Mouse (Mus musculus) adrenal gland, postnatal 10 days (tissue): ENCODE measurements around the gene Npepps. TPM values are rescaled to one million over a fixed set of nuclear protein-coding genes. Genes with fewer than 3 reads are reported as not detected.
A peak's percentile ranks its signal among the peaks of the same experiment; 100 is the strongest.

ENCODE experiments used
- DNase-seq: peaks from one replicate; pipeline ENCODE4 v3.0.0; 2021; ENCODE audit warnings: mixed read lengths
- total RNA-seq, 2 experiments: library from RNA; stranded (reverse); gene quantifications; 2 replicates each; pipeline ENCODE4 v1.2.3; 2021

Npepps gene
- total RNA-seq, 2 experiments from 2014 or later, result 63.2 to 68.3 TPM

DNA sequence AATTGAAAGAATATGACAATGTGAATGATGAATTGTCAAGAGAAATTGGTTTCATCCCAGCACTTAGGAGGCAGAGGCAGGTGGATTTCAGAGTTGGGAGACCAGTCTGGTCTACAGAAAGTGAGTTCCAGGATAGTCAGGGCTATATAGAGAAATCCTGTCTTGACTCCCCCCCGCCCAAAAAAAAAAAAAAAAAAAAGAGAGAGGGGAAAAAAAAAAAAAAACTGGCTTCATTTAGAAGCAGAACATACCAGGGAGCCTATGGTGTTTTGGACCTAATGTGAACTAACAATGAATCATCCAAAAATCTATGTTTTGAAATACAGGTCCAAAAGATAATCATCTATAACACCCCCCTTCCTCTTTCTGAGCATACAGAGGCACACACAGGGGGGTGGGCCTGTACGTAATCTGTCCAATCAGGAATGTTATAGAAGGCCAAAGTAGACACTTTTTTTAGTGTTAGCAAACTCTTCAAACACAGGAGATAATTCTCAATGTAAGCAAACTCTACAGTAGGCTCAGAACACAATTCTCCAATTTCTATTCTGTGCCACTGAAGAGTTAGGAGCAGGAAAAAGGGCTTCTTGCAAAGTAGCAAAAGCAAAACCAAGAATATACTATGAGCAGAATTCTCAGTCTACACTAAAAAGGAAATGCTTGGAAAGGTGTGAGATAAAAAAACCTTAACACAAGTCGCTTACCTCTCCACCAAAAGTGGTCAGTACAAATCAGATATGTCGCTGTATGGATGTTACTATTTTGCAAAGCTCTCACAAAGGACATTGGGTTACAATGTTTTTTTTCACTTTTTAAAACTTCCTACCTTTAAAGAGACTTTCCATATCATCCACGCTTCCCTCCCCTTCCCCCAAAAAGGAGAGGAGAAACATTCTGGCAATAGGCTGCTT lies 94.5 kb downstream of the Npepps start:
- no peak for DNase-seq

DNA sequence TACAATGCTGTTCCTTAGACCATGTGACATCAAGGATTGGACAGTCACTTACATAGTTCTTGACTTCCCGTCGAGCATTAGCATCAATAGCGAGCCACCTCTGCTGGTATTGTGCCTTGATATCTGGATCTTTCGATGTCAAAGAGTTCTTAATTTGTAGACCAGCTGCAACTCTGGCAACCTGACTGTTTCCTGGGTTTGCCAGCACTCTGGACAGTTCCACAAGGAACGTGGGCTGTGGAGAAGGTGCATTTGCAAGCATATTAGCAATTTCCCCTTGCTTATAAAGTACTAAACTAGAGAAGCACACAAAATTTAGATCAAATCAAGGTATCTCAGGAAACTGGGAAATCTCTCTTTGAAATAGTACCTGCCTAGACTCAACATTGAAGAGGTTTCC lies 95.6 kb downstream of the Npepps start:
- peak; percentile 18 for DNase-seq

DNA sequence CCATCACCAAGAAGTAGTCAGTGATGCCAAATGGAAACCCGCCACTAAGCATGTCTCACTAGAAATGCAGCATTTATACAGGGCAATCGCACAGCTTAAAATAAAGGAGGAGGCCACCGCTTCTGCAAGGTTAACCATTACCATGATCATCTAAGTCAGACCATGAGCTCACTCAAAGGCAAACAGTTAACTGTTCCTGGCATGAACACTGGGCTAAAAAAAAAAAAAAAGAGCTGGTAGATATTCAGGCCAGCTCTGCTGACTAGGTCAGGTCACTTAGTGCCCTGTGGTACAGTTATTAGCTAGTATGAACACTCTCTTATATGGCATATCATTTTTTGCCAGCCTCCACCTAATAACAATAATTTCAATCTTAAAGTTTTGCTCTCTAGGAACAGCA lies 98.0 kb downstream of the Npepps start:
- no peak for DNase-seq

DNA sequence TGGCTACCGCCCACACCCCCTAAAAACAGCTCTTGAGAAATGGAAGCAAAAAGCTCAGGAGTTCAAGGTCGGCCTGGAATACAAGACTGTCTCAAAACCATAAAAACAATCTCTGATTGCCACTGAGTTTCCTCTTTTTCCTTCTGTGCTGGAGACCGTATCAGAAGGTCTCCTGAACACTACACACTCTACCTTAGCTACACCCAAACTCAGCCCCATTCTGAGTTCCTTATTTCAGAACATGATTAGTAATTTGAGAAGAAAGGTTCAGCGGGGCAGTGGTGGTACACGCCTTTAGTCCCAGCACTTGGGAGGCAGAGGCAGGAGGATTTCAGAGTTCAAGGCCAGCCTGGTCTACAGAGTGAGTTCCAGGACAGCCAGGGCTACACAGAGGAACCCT lies 99.4 kb downstream of the Npepps start:
- no peak for DNase-seq

DNA sequence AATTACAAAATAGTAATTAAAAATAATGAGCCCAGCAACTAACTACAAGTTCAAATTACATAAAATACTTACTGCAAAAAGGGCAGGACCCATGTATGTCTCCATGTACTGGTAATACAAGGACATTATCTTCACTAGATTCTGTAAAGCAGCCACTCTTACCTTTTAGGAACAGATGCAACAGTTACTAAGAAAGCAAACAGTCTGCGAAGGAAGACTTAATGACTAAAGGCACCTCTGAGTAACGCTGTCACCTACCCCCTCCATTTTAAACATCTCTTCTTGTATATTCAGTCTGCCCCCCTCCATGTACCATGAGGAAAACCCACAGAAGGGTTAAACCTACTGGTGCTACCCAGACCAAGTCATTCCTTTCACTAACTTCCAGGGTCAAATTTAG lies 102.2 kb downstream of the Npepps start:
- no peak for DNase-seq

DNA sequence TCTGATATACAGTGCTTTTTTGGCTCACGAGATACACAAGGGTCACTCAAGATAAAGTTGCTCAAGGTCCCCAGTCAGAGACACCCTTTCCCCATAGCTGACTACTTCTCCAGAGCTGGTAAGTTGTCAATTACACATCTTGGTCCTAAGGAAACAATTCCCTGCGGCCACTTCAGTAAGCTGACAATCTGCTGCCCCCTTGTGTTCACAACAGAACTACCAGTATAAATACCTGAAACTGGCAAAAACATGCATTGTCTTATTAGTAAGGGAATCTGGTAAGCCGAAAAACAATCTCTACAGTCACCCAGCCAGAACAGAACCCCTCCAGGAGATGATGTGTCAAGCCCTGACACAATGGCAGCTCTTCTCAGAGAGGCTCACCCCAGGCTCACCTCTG lies 103.6 kb downstream of the Npepps start:
- peak; percentile 63 for DNase-seq

DNA sequence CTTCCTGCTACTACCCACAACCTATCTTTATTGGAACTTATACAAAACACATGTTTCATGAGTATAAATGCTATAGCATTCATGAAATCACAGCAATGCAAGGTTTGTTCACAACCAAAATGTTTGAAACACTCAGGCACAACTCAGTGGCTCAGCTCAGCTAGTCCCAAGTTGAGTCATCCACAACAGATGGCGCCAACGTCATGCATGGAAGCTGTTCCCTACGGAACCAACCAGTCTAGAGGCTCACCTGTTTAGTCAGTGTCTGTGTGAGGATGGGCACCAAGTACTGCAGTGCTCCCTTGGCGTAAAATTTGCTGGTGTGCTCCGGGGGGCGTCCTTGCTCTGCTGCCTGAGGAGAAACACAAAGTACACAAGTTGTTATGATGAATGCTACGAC lies 104.9 kb downstream of the Npepps start:
- DNase-seq, result no peak

DNA sequence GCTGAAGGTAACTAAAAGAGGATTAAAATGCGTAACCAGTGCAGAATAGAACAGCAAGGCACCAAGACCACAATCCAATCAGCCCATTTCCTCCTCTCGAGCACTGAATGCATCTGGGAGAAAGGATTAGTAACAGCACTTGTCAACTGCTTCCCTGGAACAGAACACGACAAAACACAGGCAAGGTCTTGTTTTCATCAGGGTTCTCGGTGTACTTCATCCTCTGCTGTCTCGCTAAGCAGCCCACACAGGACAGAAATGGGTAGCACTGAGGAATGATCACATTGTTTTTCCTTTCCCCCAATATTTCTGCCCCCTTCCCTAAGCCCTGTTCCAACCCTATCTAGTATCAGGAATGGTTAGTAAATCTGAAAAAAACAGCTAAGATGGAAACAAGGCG lies 120.1 kb downstream of the Npepps start:
- DNase-seq, result no peak

DNA sequence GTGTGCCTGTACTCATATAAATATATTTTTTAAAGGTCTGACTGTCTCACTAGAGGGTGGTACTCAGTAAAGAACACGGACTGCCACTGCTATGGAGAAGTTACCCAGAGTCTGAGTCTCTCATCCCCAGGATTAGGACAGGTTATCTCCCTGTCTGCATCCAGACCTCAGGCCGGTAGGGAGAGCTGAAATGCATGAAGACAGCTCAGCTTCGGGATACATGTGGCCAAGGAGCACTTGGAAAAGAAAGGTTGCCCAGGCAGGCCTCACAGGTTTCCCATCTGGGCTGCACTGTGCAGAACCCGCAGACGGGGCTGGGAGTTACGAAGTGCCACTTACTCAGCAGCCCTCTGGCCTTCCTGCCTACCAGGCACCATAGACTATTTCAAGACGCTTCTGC lies 123.4 kb downstream of the Npepps start:
- no peak for DNase-seq

Other genes starting within 250 kb of the Npepps start
- gene Lrrc46, start 239.2 kb downstream of the Npepps start, total RNA-seq, result 1 to 10 TPM; 1.0 to 1.1 TPM
- gene Mrpl10, start 239.1 kb downstream of the Npepps start, total RNA-seq, result 100 to 1,000 TPM; 137 to 139 TPM
- 10 to 100 TPM; 10.2 to 13.2 TPM for gene Osbpl7, start 230.0 kb downstream of the Npepps start, total RNA-seq
- under 1 TPM; 0.21 to 0.64 TPM for gene Tbx21, start 165.3 kb downstream of the Npepps start, total RNA-seq
- gene Tbkbp1, start 129.1 kb downstream of the Npepps start, total RNA-seq, result 10 to 100 TPM; 20.9 to 25.4 TPM
- gene Kpnb1, start 92.8 kb downstream of the Npepps start, total RNA-seq, result 100 to 1,000 TPM; 109 to 115 TPM
- gene Mrpl45, start 35.1 kb upstream of the Npepps start, total RNA-seq, result 10 to 100 TPM; 40.1 to 52.8 TPM
- gene Gpr179, start 71.4 kb upstream of the Npepps start, total RNA-seq, result 1 to 10 TPM; 3.0 to 3.4 TPM
- 10 to 100 TPM; 16.9 to 20.1 TPM for gene Socs7, start 81.9 kb upstream of the Npepps start, total RNA-seq
- 10 to 100 TPM; 30.9 to 32.3 TPM for gene Arhgap23, start 134.9 kb upstream of the Npepps start, total RNA-seq
- gene 4933428G20Rik, start 219.7 kb upstream of the Npepps start, total RNA-seq, result under 1 TPM in 1 of 2 experiments, not detected in 1; 0.18 TPM